Mouse (Mus musculus) forebrain, embryonic 11.5 days (tissue): ENCODE data around the gene Stk32c. TPM values are rescaled to one million over a fixed set of nuclear protein-coding genes. Genes with fewer than 3 reads are reported as not detected.

Experiments used
- ATAC-seq: fragments of 200-750 bp; cut with Nextera tagmentation; replicated peaks from 2 replicates; pipeline ENCODE4 v1.8.0; 2017; ENCODE audit warnings: moderate TSS enrichment; ENCODE audit not compliant: low FRiP score
- DNase-seq: peaks from one replicate; pipeline ENCODE4 v3.0.0-alpha.2; 2017; ENCODE audit warnings: low spot score
- H3K27ac ChIP-seq: fragments of 300-500 bp; sonication (generic); 2 replicates; pipeline ENCODE4 v1.5.1; 2014; ENCODE audit warnings: low read depth, low read length
- H3K27me3 ChIP-seq: fragments of 300-500 bp; sonication (generic); 2 replicates; pipeline ENCODE4 v1.6.1; 2014; ENCODE audit warnings: mild to moderate bottlenecking, low read length, mixed read lengths; ENCODE audit not compliant: control insufficient read depth, insufficient read depth
- H3K36me3 ChIP-seq: fragments of 300-500 bp; sonication (generic); 2 replicates; pipeline ENCODE4 v1.6.1; 2014; ENCODE audit warnings: mild to moderate bottlenecking, low read length, moderate library complexity, mixed read lengths; ENCODE audit not compliant: control insufficient read depth, insufficient read depth
- H3K4me1 ChIP-seq: fragments of 300-500 bp; sonication (generic); replicated peaks from 2 replicates; pipeline ENCODE4 v1.6.1; 2014; ENCODE audit warnings: low read length, mixed read lengths; ENCODE audit not compliant: control insufficient read depth, insufficient read depth
- H3K4me2 ChIP-seq: fragments of 300-500 bp; sonication (generic); 2 replicates; pipeline ENCODE4 v1.6.1; 2014; ENCODE audit warnings: low read depth, mild to moderate bottlenecking, low read length, moderate library complexity, mixed read lengths; ENCODE audit not compliant: severe bottlenecking
- H3K4me3 ChIP-seq: fragments of 300-500 bp; sonication (generic); 2 replicates; pipeline ENCODE4 v1.5.1; 2014; ENCODE audit warnings: low read depth, low read length
- H3K9ac ChIP-seq: fragments of 300-500 bp; sonication (generic); 2 replicates; pipeline ENCODE4 v1.6.1; 2014; ENCODE audit warnings: low read length
- H3K9me3 ChIP-seq: fragments of 300-500 bp; sonication (generic); 2 replicates; pipeline ENCODE4 v1.6.1; 2016; ENCODE audit warnings: low read length, mixed read lengths; ENCODE audit not compliant: control insufficient read depth
- WGBS: fragments of 180-500 bp; shearing (Covaris S2); extraction: QIAGEN DNeasy Blood & Tissue Kit; methylation state at CpG from one replicate; pipeline ENCODE4 v1.1.7; 2014; 5-methylcytosine and 5-hydroxymethylcytosine counted together
- polyA plus RNA-seq: library from polyadenylated mRNA; unstranded; fragments of >200 nt; fragmentation: Nextera tagmentation; extraction: Ambion mirVana; gene quantifications from 2 replicates; pipeline ENCODE4 v1.2.1, GENCODE M21; 2014

Stk32c gene
- polyA plus RNA-seq, 1 experiment from 2014 or later = 0.16 TPM

DNA sequence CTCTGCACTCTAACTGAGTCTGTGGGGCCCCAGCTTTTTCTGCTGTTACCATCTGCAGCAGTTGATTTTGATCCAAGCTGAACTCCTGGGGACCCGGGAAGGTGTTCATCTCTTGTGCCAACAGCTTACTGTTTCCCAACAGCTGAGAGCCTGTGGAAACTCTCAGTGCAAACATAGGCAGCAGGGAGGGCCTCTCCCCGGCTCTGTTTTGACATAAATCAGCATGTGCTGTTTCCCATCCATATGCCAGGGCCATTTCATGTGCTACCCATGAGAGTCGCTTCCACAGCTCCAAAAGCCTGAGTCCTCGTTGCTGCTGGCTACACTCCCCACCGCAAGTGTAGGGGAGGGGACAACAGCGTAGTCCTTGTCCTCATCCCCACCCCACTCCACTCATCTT is 134.9 kb downstream of the Stk32c start:
- Histone ChIP-seq H3K27ac (no peak overlapping the region), H3K4me2 (no peak overlapping the region), H3K27me3 (no peaks in the 10 kb centered on the region), H3K9ac (no peak overlapping the region), H3K9me3 (no peaks in the 10 kb centered on the region; the same call in 1 of the 2 replicates), H3K4me1 (peaks cover 22% of the 10 kb centered on the region; the same call in 1 of the 2 replicates), H3K36me3 (no peaks in the 10 kb centered on the region), H3K4me3 (no peak overlapping the region)
- 65% methylated on average over 6 of the region's 6 CpGs for WGBS
- ATAC-seq = no peak
- DNase-seq = no peak

GRCm38 (mm10) chr7:139077283-139077682 is 135.8 kb downstream of the Stk32c start:
- no peak overlapping the region for H3K4me3 ChIP-seq
- DNase-seq (peak; percentile 60), ATAC-seq (peak; percentile 57; the same call in 1 of the 2 replicates)
- H3K9ac ChIP-seq = no peak overlapping the region
- no peak overlapping the region for H3K4me2 ChIP-seq
- no peaks in the 10 kb centered on the region for H3K27me3 ChIP-seq
- H3K36me3 ChIP-seq = no peaks in the 10 kb centered on the region
- no peaks in the 10 kb centered on the region; the same call in 1 of the 2 replicates for H3K9me3 ChIP-seq
- peak overlapping the region; percentile 75 for H3K27ac ChIP-seq
- peaks cover 20% of the 10 kb centered on the region; the same call in 1 of the 2 replicates for H3K4me1 ChIP-seq
- 13% methylated on average over 7 of the region's 7 CpGs for WGBS

- no peaks in the 10 kb centered on the region for H3K27me3 ChIP-seq
- H3K9me3 ChIP-seq = no peaks in the 10 kb centered on the region
- no peak overlapping the region for H3K4me2 ChIP-seq
- WGBS = 32% methylated on average over 14 of the region's 14 CpGs
- H3K4me1 ChIP-seq = peaks cover 20% of the 10 kb centered on the region; the same call in 1 of the 2 replicates
- ATAC-seq = peak; percentile 59
- no peak overlapping the region; the same call in 1 of the 2 replicates for H3K9ac ChIP-seq
- H3K36me3 ChIP-seq = no peaks in the 10 kb centered on the region
- no peak overlapping the region for H3K4me3 ChIP-seq
- DNase-seq = no peak
- peak overlapping the region; percentile 64; the same call in 1 of the 2 replicates for H3K27ac ChIP-seq
Measured at GRCm38 (mm10) chr7:139075054-139075794, 137.9 kb downstream of the Stk32c start.

DNA sequence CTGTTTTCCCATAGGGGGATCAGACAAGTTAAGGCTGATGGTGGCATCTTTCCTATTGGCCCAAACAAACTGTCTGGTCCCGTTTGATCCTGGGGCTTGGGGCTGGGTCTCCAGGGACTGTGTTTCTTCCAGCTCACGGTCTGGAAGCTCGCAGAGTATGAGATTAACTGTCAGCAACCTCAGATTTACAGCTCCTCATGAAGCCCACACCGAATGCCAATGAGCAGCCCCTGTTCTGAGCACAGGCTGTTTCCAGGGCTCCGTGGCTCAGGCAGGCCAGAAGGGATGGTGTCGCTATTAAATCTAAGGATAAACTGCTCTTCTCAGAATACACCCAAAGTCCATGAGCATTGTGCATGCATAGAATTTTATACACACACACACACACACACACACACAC is 138.9 kb downstream of the Stk32c start:
- H3K4me3 ChIP-seq = no peak overlapping the region
- 48% methylated on average over 6 of the region's 6 CpGs for WGBS
- H3K9me3 ChIP-seq = no peaks in the 10 kb centered on the region
- H3K4me2 ChIP-seq = no peak overlapping the region
- H3K27me3 ChIP-seq = no peaks in the 10 kb centered on the region
- H3K36me3 ChIP-seq = no peaks in the 10 kb centered on the region
- H3K27ac ChIP-seq = 0 out of 2 replicates have a peak overlapping the region, but pooled peaks have one; percentile 0
- no peak overlapping the region for H3K9ac ChIP-seq
- peaks cover 20% of the 10 kb centered on the region; the same call in 1 of the 2 replicates for H3K4me1 ChIP-seq
- DNase-seq = no peak
- no peak for ATAC-seq

GRCm38 (mm10) chr7:139068182-139068623 is 144.9 kb downstream of the Stk32c start:
- no peak overlapping the region for H3K4me3 ChIP-seq
- H3K9ac ChIP-seq = no peak overlapping the region
- no peaks in the 10 kb centered on the region for H3K4me1 ChIP-seq
- peak; percentile 72; the same call in 1 of the 2 replicates for ATAC-seq
- H3K27me3 ChIP-seq = no peaks in the 10 kb centered on the region
- H3K27ac ChIP-seq = no peak overlapping the region
- H3K36me3 ChIP-seq = no peaks in the 10 kb centered on the region
- WGBS = 0% methylated on average over 2 of the region's 2 CpGs
- H3K4me2 ChIP-seq = no peak overlapping the region
- peak; percentile 85 for DNase-seq
- no peaks in the 10 kb centered on the region for H3K9me3 ChIP-seq

- H3K9me3 ChIP-seq = no peaks in the 10 kb centered on the region
- no peak overlapping the region for H3K9ac ChIP-seq
- no peaks in the 10 kb centered on the region for H3K27me3 ChIP-seq
- DNase-seq = no peak
- no peak overlapping the region for H3K4me2 ChIP-seq
- no peak overlapping the region for H3K4me3 ChIP-seq
- no peak for ATAC-seq
- H3K27ac ChIP-seq = no peak overlapping the region
- 54% methylated on average over 4 of the region's 4 CpGs for WGBS
- H3K36me3 ChIP-seq = no peaks in the 10 kb centered on the region
- H3K4me1 ChIP-seq = no peaks in the 10 kb centered on the region
Measured at GRCm38 (mm10) chr7:139063406-139063805, 149.7 kb downstream of the Stk32c start.

Other genes with a start within 250 kb of the Stk32c start
- gene Dpysl4, start 127.3 kb downstream of the Stk32c start, polyA plus RNA-seq = 113 and 125 TPM in 2 replicates
- gene Lrrc27, start 319 bp downstream of the Stk32c start, polyA plus RNA-seq = 6.3 and 6.7 TPM in 2 replicates
- 3.6 and 4.2 TPM in 2 replicates for gene Pwwp2b, start 35.2 kb upstream of the Stk32c start, polyA plus RNA-seq
- 22.4 and 23.7 TPM in 2 replicates for gene Inpp5a, start 175.8 kb upstream of the Stk32c start, polyA plus RNA-seq